Mouse (Mus musculus): ENCODE data around the gene Trdmt1. TPM values are rescaled to one million over a fixed set of nuclear protein-coding genes. Genes with fewer than 3 reads are reported as not detected.

Gene Trdmt1
- polyA plus RNA-seq, 1 experiment from 2014 or later = 8.2 TPM

DNA sequence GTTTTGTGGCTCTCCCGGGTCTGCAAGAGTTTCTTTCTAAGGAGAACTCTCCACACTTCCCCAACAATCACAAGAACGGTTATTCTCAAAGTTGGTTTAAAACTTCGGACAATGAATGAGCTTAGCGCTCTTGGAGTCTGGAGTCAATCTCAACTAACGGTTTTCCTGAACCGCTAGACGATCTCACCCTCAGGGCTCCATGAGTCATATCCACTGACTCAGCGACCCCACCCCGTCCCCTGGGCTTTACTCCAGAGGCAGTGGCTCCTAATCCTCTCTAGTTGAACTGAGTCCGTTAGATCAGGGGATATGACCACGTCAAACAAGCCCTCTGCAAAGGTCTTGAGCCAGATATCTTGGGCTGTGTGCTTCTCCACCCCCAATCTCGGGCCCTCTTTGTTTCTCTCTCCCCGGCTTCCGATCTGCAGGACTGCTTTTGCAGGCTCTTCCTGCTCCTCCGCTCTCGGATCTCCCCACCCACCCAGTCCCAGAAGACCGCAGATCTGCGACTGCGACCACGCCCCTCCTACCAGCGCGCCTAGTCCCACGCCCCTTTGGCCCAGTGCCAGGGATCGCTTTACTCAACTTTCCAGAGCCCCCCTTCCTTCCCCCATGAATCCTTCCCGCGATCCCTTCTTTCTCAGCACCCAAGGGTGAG is 29.1 kb upstream of the Trdmt1 start, which contains the start of gene Vim:
TSS of gene Vim (plus strand) at position 520 of the 658 bp plus-strand sequence.
- Histone ChIP-seq H3K9ac (replicated peaks) (peak within 1 kb of the TSS; percentile 98), H3K9me3 (no peaks in the 10 kb centered on the region), H3K4me3 (peak within 1 kb of the TSS; percentile 94), H3K4me2 (replicated peaks) (peak within 1 kb of the TSS; percentile 63), H3K27me3 (no peaks in the 10 kb centered on the region), H3K27ac (replicated peaks) (peak within 1 kb of the TSS; percentile 97), H3K4me1 (peaks cover 34% of the 10 kb centered on the region), H3K36me3 (peaks cover 12% of the 10 kb centered on the region)
- under 1% methylated on average over 26 of the region's 26 CpGs for WGBS
- ATAC-seq (ENCODE audit: low FRiP score, low read depth) = peak; percentile 88

- Histone ChIP-seq H3K36me3 (peaks cover 6% of the 10 kb centered on the region; the same call in 1 of the 2 replicates), H3K4me1 (peaks cover 27% of the 10 kb centered on the region), H3K4me2 (replicated peaks) (peak overlapping the region; percentile 63), H3K9me3 (no peaks in the 10 kb centered on the region), H3K27me3 (no peaks in the 10 kb centered on the region), H3K4me3 (peak overlapping the region; percentile 94), H3K27ac (replicated peaks) (peak overlapping the region; percentile 97), H3K9ac (replicated peaks) (peak overlapping the region; percentile 98)
- 1% methylated on average over 12 of the region's 12 CpGs for WGBS
- peak; percentile 1; the same call in 1 of the 2 replicates for ATAC-seq (ENCODE audit: low FRiP score, low read depth)
Observed at GRCm38 (mm10) chr2:13572647-13573407, 28.4 kb upstream of the Trdmt1 start.

DNA sequence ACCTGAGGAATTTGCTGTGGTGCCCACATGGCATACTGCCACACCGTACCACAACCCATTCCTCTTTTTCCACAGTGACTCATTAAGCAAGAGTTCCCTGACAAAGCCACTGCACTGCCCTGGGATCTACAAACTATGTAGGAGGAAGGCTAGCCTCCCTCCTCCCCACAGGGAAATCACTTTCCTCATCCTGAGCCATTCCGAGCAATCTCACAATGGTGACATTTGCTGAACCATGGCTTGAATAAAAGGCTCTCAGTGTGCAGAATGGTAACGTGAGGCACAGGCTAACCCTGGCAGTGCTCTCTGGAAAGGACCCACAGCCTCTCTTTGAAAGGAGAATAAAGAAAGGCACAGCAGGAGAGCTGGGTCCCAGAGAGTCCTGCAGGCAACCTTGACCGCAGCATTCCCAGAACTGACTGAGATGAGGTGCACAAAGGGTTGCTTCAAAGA is 27.7 kb upstream of the Trdmt1 start:
- ATAC-seq (ENCODE audit: low FRiP score, low read depth) = no peak
- H3K9ac ChIP-seq (replicated peaks) = peak overlapping the region; percentile 98; the same call in 1 of the 2 replicates
- 2% methylated on average over 4 of the region's 4 CpGs for WGBS
- no peaks in the 10 kb centered on the region for H3K9me3 ChIP-seq
- peak overlapping the region; percentile 63 for H3K4me2 ChIP-seq (replicated peaks)
- peaks cover 2% of the 10 kb centered on the region; the same call in 1 of the 2 replicates for H3K36me3 ChIP-seq
- H3K4me3 ChIP-seq = no peak overlapping the region
- peak overlapping the region; percentile 97 for H3K27ac ChIP-seq (replicated peaks)
- H3K4me1 ChIP-seq = peaks cover 24% of the 10 kb centered on the region
- H3K27me3 ChIP-seq = no peaks in the 10 kb centered on the region

DNA sequence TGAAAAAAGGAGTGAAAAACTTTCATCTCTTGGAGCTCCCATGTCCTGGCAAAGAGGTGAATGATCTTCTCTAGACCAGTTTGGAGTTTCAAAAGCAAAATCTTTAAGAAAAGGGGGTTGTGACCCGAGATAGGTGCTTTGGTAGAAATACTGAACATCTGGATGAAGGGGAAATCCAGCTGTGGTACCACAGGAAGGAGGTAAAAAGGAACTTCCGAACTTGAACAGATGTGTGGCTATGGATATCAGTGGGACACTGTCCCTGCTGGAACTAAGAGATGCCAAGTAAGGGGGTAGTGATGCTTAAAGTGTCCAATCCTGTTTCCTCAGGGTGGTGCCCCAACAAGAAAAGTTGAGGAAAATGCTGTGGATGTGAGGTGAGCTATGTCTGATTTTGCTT is 25.7 kb upstream of the Trdmt1 start:
- H3K9ac ChIP-seq (replicated peaks) = no peak overlapping the region
- H3K4me3 ChIP-seq = no peak overlapping the region
- H3K4me1 ChIP-seq = peaks cover 18% of the 10 kb centered on the region
- H3K36me3 ChIP-seq = no peaks in the 10 kb centered on the region
- H3K27ac ChIP-seq (replicated peaks) = no peak overlapping the region
- no peaks in the 10 kb centered on the region for H3K9me3 ChIP-seq
- H3K4me2 ChIP-seq (replicated peaks) = no peak overlapping the region
- no peaks in the 10 kb centered on the region for H3K27me3 ChIP-seq
- ATAC-seq (ENCODE audit: low FRiP score, low read depth) = no peak
- 82% methylated on average over 2 of the region's 2 CpGs for WGBS

DNA sequence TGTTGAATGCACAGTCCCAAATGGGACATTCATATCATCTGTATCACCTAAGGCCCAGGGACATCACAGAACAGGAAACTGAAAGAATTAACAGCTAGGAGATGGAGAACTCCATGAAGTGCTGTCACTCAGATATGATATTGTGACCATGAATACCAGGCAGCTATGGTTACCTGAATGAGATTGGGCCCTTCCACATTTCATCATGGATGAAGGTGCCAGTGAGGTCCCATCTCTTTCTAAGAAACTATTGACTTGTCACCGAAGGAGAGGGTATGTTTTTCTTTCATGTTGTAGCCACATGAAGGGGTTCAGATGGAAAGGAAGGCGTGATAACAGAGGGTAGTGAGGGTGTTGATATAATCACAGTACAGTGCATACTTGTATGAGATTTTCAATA is 15.9 kb upstream of the Trdmt1 start:
- Histone ChIP-seq H3K27ac (replicated peaks) (no peak overlapping the region), H3K4me1 (peaks cover 6% of the 10 kb centered on the region), H3K4me3 (no peak overlapping the region), H3K9ac (replicated peaks) (no peak overlapping the region), H3K9me3 (no peaks in the 10 kb centered on the region), H3K27me3 (no peaks in the 10 kb centered on the region), H3K36me3 (no peaks in the 10 kb centered on the region), H3K4me2 (replicated peaks) (no peak overlapping the region)
- WGBS = 92% methylated on average over 2 of the region's 2 CpGs
- ATAC-seq (ENCODE audit: low FRiP score, low read depth) = no peak

GRCm38 (mm10) chr2:13559729-13560128 is 15.3 kb upstream of the Trdmt1 start:
- no peaks in the 10 kb centered on the region for H3K36me3 ChIP-seq
- no peak overlapping the region for H3K4me3 ChIP-seq
- no peak overlapping the region for H3K4me2 ChIP-seq (replicated peaks)
- ATAC-seq (ENCODE audit: low FRiP score, low read depth) = no peak
- H3K9me3 ChIP-seq = no peaks in the 10 kb centered on the region
- no peaks in the 10 kb centered on the region for H3K27me3 ChIP-seq
- peaks cover 6% of the 10 kb centered on the region for H3K4me1 ChIP-seq
- no peak overlapping the region for H3K9ac ChIP-seq (replicated peaks)
- WGBS = 85% methylated on average over 5 of the region's 5 CpGs
- H3K27ac ChIP-seq (replicated peaks) = no peak overlapping the region

GRCm38 (mm10) chr2:13559303-13559702 is 14.8 kb upstream of the Trdmt1 start:
- WGBS = 89% methylated on average over 5 of the region's 5 CpGs
- Histone ChIP-seq H3K4me3 (no peak overlapping the region), H3K27ac (replicated peaks) (no peak overlapping the region), H3K36me3 (no peaks in the 10 kb centered on the region), H3K27me3 (no peaks in the 10 kb centered on the region), H3K9ac (replicated peaks) (no peak overlapping the region), H3K4me2 (replicated peaks) (no peak overlapping the region), H3K9me3 (no peaks in the 10 kb centered on the region), H3K4me1 (peaks cover 6% of the 10 kb centered on the region)
- no peak for ATAC-seq (ENCODE audit: low FRiP score, low read depth)

DNA sequence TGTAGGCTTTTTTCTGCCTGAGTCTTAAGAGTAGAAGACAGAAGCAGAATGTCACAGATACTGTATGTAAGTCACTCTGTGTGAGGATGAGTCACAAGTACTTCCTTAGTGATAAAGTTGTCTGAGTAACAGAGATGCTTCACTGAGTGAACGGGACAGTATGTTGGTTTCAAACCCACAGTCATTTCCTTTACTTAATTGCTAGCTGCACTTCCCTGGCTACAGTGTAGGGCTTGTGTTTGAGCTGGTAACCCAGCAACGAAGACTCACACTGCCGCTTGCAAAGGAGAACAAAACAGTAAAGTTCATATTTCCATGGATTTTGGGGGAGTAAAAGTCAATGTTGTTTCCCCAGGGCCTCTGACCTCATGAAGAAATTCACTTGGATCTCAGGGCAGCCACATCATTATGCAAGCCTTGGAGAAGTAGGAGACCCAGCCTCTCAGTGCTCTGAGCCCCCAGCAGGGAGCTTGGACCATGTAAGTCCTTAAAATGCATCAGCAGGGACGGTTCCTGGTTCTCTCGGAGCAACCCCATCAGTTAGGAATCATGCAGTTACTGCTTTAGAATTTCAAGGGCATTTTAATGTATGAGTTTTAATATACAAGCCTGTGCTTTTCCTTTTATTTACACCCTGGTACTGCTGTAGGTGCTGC is 14.3 kb upstream of the Trdmt1 start:
- H3K4me3 ChIP-seq = no peak overlapping the region
- H3K27ac ChIP-seq (replicated peaks) = no peak overlapping the region
- no peak for ATAC-seq (ENCODE audit: low FRiP score, low read depth)
- H3K9ac ChIP-seq (replicated peaks) = no peak overlapping the region
- 39% methylated on average over 5 of the region's 5 CpGs for WGBS
- H3K36me3 ChIP-seq = no peaks in the 10 kb centered on the region
- H3K4me2 ChIP-seq (replicated peaks) = no peak overlapping the region
- no peaks in the 10 kb centered on the region for H3K27me3 ChIP-seq
- no peaks in the 10 kb centered on the region for H3K9me3 ChIP-seq
- H3K4me1 ChIP-seq = peaks cover 6% of the 10 kb centered on the region

DNA sequence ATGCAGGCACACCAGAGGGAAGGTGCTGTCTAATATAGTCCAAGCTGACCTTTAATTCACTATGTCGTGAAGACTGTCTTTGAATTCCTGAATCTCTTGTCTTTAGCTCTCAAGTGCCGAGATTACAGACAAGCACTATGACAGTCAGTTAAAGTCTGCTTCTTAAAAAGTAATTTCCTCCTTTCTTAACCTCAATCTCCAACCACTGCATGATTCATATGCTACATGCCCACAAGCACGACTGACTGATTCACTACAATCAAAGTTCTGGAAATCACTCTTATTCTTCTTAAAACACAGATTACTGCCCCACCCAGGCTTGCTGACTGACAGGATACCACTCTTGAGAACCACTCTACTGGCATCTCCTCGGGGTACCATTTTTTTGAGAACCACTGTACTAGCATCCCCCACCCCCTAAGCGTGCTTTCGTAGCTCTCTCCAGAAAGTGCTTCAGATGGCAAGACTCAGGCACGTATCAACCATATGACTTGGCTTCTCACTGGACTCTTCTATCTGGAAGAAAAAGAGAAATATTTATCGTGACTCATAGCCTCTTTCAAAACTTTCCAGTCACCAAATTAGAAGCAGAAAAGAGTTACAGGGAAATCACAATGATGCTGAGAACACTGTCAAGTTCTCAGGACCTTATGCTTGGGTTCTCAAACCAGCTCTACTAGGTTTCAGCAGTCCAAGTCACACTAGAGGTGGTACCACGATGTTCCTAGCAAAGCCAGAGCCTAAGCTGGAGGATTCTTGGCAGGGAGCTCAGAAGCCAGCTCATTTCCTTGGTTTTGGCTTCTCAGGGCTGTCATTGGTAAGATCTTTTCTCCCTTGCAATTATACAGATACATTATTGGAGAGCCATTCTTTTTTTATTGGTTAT is 12.9 kb upstream of the Trdmt1 start:
- H3K4me1 ChIP-seq = peaks cover 6% of the 10 kb centered on the region
- ATAC-seq (ENCODE audit: low FRiP score, low read depth) = no peak
- H3K9ac ChIP-seq (replicated peaks) = no peak overlapping the region
- H3K4me3 ChIP-seq = no peak overlapping the region
- no peak overlapping the region for H3K4me2 ChIP-seq (replicated peaks)
- no peaks in the 10 kb centered on the region for H3K9me3 ChIP-seq
- no peaks in the 10 kb centered on the region for H3K36me3 ChIP-seq
- 84% methylated on average over 9 of the region's 9 CpGs for WGBS
- H3K27ac ChIP-seq (replicated peaks) = no peak overlapping the region
- no peaks in the 10 kb centered on the region for H3K27me3 ChIP-seq

GRCm38 (mm10) chr2:13556239-13556638 is 11.8 kb upstream of the Trdmt1 start:
- H3K4me3 ChIP-seq = no peak overlapping the region
- no peak overlapping the region for H3K27ac ChIP-seq (replicated peaks)
- ATAC-seq (ENCODE audit: low FRiP score, low read depth) = no peak
- no peak overlapping the region for H3K9ac ChIP-seq (replicated peaks)
- H3K27me3 ChIP-seq = no peaks in the 10 kb centered on the region
- H3K4me1 ChIP-seq = peaks cover 6% of the 10 kb centered on the region
- H3K9me3 ChIP-seq = no peaks in the 10 kb centered on the region
- H3K4me2 ChIP-seq (replicated peaks) = no peak overlapping the region
- H3K36me3 ChIP-seq = no peaks in the 10 kb centered on the region

DNA sequence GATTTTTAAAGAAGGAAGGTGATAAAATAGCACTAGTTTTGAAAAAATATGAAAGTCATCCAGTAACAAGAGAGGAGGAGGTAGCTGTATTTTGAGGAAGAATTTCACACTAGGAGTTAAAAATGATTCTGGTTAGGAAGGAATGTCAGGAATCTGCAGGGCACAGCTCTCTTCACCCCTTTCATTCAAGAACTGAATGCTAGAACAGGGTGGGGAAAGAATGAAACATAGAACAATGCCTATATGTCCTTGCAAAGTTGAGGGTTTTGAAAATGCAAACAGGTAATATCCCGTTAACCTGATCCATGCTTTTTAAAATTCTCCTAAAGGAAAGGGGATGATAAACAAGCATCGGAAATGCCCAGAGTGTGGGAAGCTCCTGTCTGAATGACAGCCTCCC is 9.5 kb upstream of the Trdmt1 start:
- WGBS = 58% methylated on average over 2 of the region's 2 CpGs
- H3K4me2 ChIP-seq (replicated peaks) = no peak overlapping the region
- no peaks in the 10 kb centered on the region for H3K9me3 ChIP-seq
- no peak for ATAC-seq (ENCODE audit: low FRiP score, low read depth)
- H3K27ac ChIP-seq (replicated peaks) = no peak overlapping the region
- no peaks in the 10 kb centered on the region for H3K27me3 ChIP-seq
- H3K36me3 ChIP-seq = no peaks in the 10 kb centered on the region
- no peak overlapping the region for H3K9ac ChIP-seq (replicated peaks)
- peaks cover 6% of the 10 kb centered on the region for H3K4me1 ChIP-seq
- H3K4me3 ChIP-seq = no peak overlapping the region

Data from midbrain, embryonic 12.5 days (tissue).